Mouse (Mus musculus) lung, embryonic 14.5 days (tissue): ENCODE data around the gene Fgd2. TPM values are rescaled to one million over a fixed set of nuclear protein-coding genes. Genes with fewer than 3 reads are reported as not detected.
A peak's percentile ranks its signal among the peaks of the same experiment; 100 is the strongest.
"Not testable (repeated sequence)": the region's sequence is repeated elsewhere in the genome, so short reads cannot be mapped to it uniquely, and the experiment has no call there.

Experiments used
- ATAC-seq: fragments of 200-750 bp; cut with Nextera tagmentation; 2 replicates; pipeline ENCODE4 v1.8.0; 2017; ENCODE audit warnings: mild to moderate bottlenecking, moderate TSS enrichment, moderate library complexity; ENCODE audit not compliant: insufficient read depth
- DNase-seq: peaks from one replicate; pipeline ENCODE4 v3.0.0-alpha.2; 2015
- H3K27ac ChIP-seq: fragments of 300-500 bp; sonication (generic); 2 replicates; pipeline ENCODE4 v1.5.1; 2014; ENCODE audit warnings: low read depth, mild to moderate bottlenecking, moderate library complexity
- H3K27me3 ChIP-seq: fragments of 300-500 bp; sonication (generic); 2 replicates; pipeline ENCODE4 v1.6.1; 2014; ENCODE audit warnings: low read length, control low read depth; ENCODE audit not compliant: insufficient read depth
- H3K36me3 ChIP-seq: fragments of 300-500 bp; sonication (generic); 2 replicates; pipeline ENCODE4 v1.6.1; 2014; ENCODE audit warnings: control low read depth; ENCODE audit not compliant: insufficient read depth
- H3K4me1 ChIP-seq: fragments of 300-500 bp; sonication (generic); 2 replicates; pipeline ENCODE4 v1.6.1; 2014; ENCODE audit warnings: antibody characterized with exemption, control low read depth; ENCODE audit not compliant: insufficient read depth
- H3K4me2 ChIP-seq: fragments of 300-500 bp; sonication (generic); 2 replicates; pipeline ENCODE4 v1.6.1; 2014; ENCODE audit warnings: mild to moderate bottlenecking
- H3K4me3 ChIP-seq: fragments of 300-500 bp; sonication (generic); 2 replicates; pipeline ENCODE4 v1.5.1; 2014; ENCODE audit warnings: low read depth, low read length
- H3K9ac ChIP-seq: fragments of 300-500 bp; sonication (generic); 2 replicates; pipeline ENCODE4 v1.6.1; 2014
- H3K9me3 ChIP-seq: fragments of 300-500 bp; sonication (generic); 2 replicates; pipeline ENCODE4 v1.6.1; 2016; ENCODE audit warnings: low read depth, low read length, control low read depth
- CTCF ChIP-seq: IDR thresholded peaks from 2 replicates; pipeline ENCODE4 v1.5.1; 2016; ENCODE audit warnings: antibody characterized with exemption, low read depth
- WGBS: fragments of 180-500 bp; shearing (Covaris S2); extraction: QIAGEN DNeasy Blood & Tissue Kit; methylation state at CpG from one replicate; pipeline ENCODE4 v1.1.7; 2014; 5-methylcytosine and 5-hydroxymethylcytosine counted together
- polyA plus RNA-seq: library from polyadenylated mRNA; unstranded; fragments of >200 nt; fragmentation: Nextera tagmentation; extraction: Ambion mirVana; gene quantifications from 2 replicates; pipeline ENCODE4 v1.2.1, GENCODE M21; 2014

Gene Fgd2
- polyA plus RNA-seq, 1 experiment from 2014 or later = 19.2 TPM

GRCm38 (mm10) chr17:29345272-29345671, 15.4 kb upstream of the Fgd2 start:
- Histone ChIP-seq H3K9ac (no peak overlapping the region), H3K4me2 (no peak overlapping the region; the same call in 1 of the 2 replicates)

DNA sequence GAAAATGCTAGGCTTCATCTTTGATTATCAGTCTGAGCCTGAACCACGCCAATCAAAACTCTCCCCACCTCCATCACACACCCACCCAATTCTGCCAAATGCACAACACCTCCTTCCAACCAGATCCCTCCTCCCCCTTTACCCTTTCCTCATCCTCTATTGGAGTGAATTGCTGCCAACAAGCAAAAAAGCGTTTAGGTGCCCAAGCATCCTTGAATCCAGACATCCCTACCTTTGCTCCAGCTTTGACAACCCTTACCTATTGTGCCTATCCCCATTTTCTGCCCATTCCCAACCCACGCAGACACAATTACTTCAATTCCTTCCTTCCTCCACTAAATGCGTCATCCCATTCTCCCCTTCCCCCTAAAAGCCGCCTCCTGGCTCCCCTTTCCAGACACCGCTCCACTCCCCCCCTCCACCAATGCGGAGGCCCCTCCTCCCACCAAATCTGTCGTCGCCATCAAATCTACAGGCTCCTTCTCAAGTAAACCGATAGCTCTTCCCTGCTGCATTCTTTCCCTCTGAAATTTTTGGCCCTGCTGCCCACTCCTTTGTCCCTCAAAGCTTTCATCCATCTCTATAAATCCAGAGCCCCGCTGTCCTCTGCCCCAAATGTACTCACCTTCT, 14.1 kb upstream of the Fgd2 start:
- ATAC-seq (no peak), DNase-seq (peak; percentile 69)
- Histone ChIP-seq H3K9me3 (no peaks in the 10 kb centered on the region), H3K36me3 (peaks cover 22% of the 10 kb centered on the region; the same call in 1 of the 2 replicates), H3K27ac (peak overlapping the region; percentile 76), H3K4me2 (peak overlapping the region; percentile 62), H3K27me3 (no peaks in the 10 kb centered on the region), H3K9ac (peak overlapping the region; percentile 92), H3K4me3 (peak overlapping the region; percentile 95), H3K4me1 (peaks cover 23% of the 10 kb centered on the region)
- no peak for TF ChIP-seq CTCF
- 4% methylated on average over 11 of the region's 11 CpGs for WGBS

More at GRCm38 (mm10) chr17:29345272-29345671, 15.4 kb upstream of the Fgd2 start:
- Histone ChIP-seq H3K27ac (no peak overlapping the region), H3K27me3 (no peaks in the 10 kb centered on the region), H3K4me1 (peaks cover 31% of the 10 kb centered on the region), H3K36me3 (peaks cover 31% of the 10 kb centered on the region), H3K9me3 (no peaks in the 10 kb centered on the region), H3K4me3 (no peak overlapping the region)
- no peak for ATAC-seq
- no peak for TF ChIP-seq CTCF
- WGBS = 83% methylated on average over 12 of the region's 12 CpGs
- DNase-seq = no peak

- under 1% methylated on average over 45 of the region's 45 CpGs for WGBS
- peak overlapping the region; percentile 62 for H3K4me2 ChIP-seq
- H3K4me3 ChIP-seq = peak overlapping the region; percentile 95
- H3K4me1 ChIP-seq = peaks cover 17% of the 10 kb centered on the region
- DNase-seq (no peak), ATAC-seq (peak; percentile 29)
- peaks cover 22% of the 10 kb centered on the region; the same call in 1 of the 2 replicates for H3K36me3 ChIP-seq
- no peaks in the 10 kb centered on the region for H3K9me3 ChIP-seq
- no peak for TF ChIP-seq CTCF
- peak overlapping the region; percentile 76 for H3K27ac ChIP-seq
- peak overlapping the region; percentile 92 for H3K9ac ChIP-seq
- H3K27me3 ChIP-seq = no peaks in the 10 kb centered on the region
Measured at GRCm38 (mm10) chr17:29347126-29347644, 13.5 kb upstream of the Fgd2 start.

GRCm38 (mm10) chr17:29347645-29348256, 13.0 kb upstream of the Fgd2 start, which contains the start of gene Mtch1:
Gene Mtch1, minus strand, starts transcription at chr17:29347934.
- DNase-seq (peak; percentile 99), ATAC-seq (peak; percentile 95)
- Histone ChIP-seq H3K9ac (peak within 1 kb of the TSS; percentile 92), H3K27me3 (no peaks in the 10 kb centered on the region), H3K36me3 (peaks cover 18% of the 10 kb centered on the region; the same call in 1 of the 2 replicates), H3K9me3 (no peaks in the 10 kb centered on the region), H3K4me2 (peak within 1 kb of the TSS; percentile 62), H3K4me1 (peaks cover 12% of the 10 kb centered on the region; the same call in 1 of the 2 replicates), H3K4me3 (peak within 1 kb of the TSS; percentile 95), H3K27ac (peak within 1 kb of the TSS; percentile 76)
- TF ChIP-seq CTCF = no peak
- under 1% methylated on average over 46 of the region's 53 CpGs for WGBS

GRCm38 (mm10) chr17:29348996-29349395, 11.7 kb upstream of the Fgd2 start:
- Histone ChIP-seq H3K27me3 (no peaks in the 10 kb centered on the region), H3K4me2 (no peak overlapping the region), H3K36me3 (peaks cover 6% of the 10 kb centered on the region; the same call in 1 of the 2 replicates), H3K9ac (no peak overlapping the region), H3K4me1 (peaks cover 12% of the 10 kb centered on the region; the same call in 1 of the 2 replicates), H3K4me3 (no peak overlapping the region), H3K9me3 (no peaks in the 10 kb centered on the region), H3K27ac (peak overlapping the region; percentile 24; the same call in 1 of the 2 replicates)
- DNase-seq = peak; percentile 34
- no peak for TF ChIP-seq CTCF
- no peak for ATAC-seq
- 79% methylated on average over 2 of the region's 2 CpGs for WGBS

- not testable (repeated sequence) for H3K9me3 ChIP-seq
Measured at GRCm38 (mm10) chr17:29351056-29351455, 9.7 kb upstream of the Fgd2 start.

DNA sequence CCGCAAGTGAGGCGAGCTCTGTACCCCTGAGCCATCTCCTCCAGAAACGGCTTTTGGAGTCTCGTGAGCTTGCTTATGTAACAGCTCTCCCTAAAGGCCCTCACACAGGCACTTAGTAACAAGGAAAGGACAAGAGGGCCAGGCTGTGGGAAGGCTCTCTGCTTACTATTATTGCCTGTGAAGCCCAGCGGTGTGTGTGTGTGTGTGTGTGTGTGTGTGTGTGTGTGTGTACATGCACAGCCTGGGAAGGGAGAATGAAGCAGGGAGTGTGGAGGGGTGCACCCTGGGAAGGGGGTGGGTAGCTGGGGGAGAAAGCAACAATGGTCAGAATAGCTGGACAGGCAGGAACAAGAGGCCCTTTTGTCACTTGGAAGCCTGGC, 5.3 kb upstream of the Fgd2 start:
- no peak for TF ChIP-seq CTCF
- H3K4me3 ChIP-seq = no peak overlapping the region
- H3K4me1 ChIP-seq = peaks cover 21% of the 10 kb centered on the region
- 34% methylated on average over 5 of the region's 5 CpGs for WGBS
- no peaks in the 10 kb centered on the region for H3K36me3 ChIP-seq
- no peaks in the 10 kb centered on the region for H3K9me3 ChIP-seq
- ATAC-seq (peak; percentile 26; the same call in 1 of the 2 replicates), DNase-seq (peak; percentile 40)
- H3K27ac ChIP-seq = peak overlapping the region; percentile 93
- peak overlapping the region; percentile 61; the same call in 1 of the 2 replicates for H3K4me2 ChIP-seq
- no peaks in the 10 kb centered on the region for H3K27me3 ChIP-seq
- H3K9ac ChIP-seq = no peak overlapping the region; the same call in 1 of the 2 replicates

More at GRCm38 (mm10) chr17:29351056-29351455, 9.7 kb upstream of the Fgd2 start:
- H3K27me3 ChIP-seq, H3K36me3 ChIP-seq, H3K4me2 ChIP-seq, DNase-seq, ATAC-seq, H3K4me3 ChIP-seq, H3K27ac ChIP-seq, H3K9ac ChIP-seq: not testable (repeated sequence)
- WGBS = 76% methylated on average over 5 of the region's 5 CpGs
- peaks cover 20% of the 10 kb centered on the region for H3K4me1 ChIP-seq
